ENCODE assay signal across 17 mouse cellular contexts in genomic region chr7:6814971-6815370, GRCm38 (mm10).
A peak's percentile ranks its signal among the peaks of the same experiment; 100 is the strongest.
DNase-seq lines count a peak whose midpoint lies in the region; ATAC-seq lines count a peak whose summit lies in the region.
"Had no signal": no experiment of that assay in that cellular context is flagged by ENCODE, and none has a peak within 500 bp of the region (broad histone marks: within the 10 kb centered on the region; RNA-seq: fewer than 3 reads in every experiment).

No protein-coding gene starts in this region.

- DNase-seq in heart, adult 8-10 months (ENCODE audit: low spot score) = no peak
- no peak for DNase-seq in neural tube, embryonic 10.5 days (ENCODE audit: extremely low spot score, low spot score)
- peak; percentile 39 for DNase-seq in forelimb bud, embryonic 11.5 days (ENCODE audit: low read depth, low spot score)
- no peak for DNase-seq in gastrocnemius, postnatal 25 days
- DNase-seq in testis, postnatal 14 days (ENCODE audit: low spot score) = no peak
- DNase-seq: adrenal gland, adult 2 months; cerebellum, adult 11-12 months; kidney, adult 8-10 months; layer of hippocampus, adult 9-11 months; lung, postnatal 14 days; right cerebral cortex, adult 18-20 months; spleen, adult 18-20 months; thymus, postnatal 25 days had no signal

- H3K9ac ChIP-seq in heart, embryonic 13.5 days = no peak overlapping the region
- no peak overlapping the region for H3K9ac ChIP-seq in neural tube, embryonic 13.5 days
- H3K9ac ChIP-seq: liver, embryonic 14.5 days had no signal

- no peaks in the 10 kb centered on the region for H3K36me3 ChIP-seq in heart, embryonic 13.5 days
- no peaks in the 10 kb centered on the region for H3K36me3 ChIP-seq in neural tube, embryonic 13.5 days

- H3K4me1 ChIP-seq in heart, embryonic 13.5 days = peaks cover 8% of the 10 kb centered on the region; the same call in 1 of the 2 replicates
- H3K4me1 ChIP-seq in neural tube, embryonic 13.5 days (replicated peaks) = peaks cover 34% of the 10 kb centered on the region

- H3K4me3 ChIP-seq in heart, embryonic 13.5 days = no peak overlapping the region
- no peak overlapping the region for H3K4me3 ChIP-seq in neural tube, embryonic 13.5 days

- H3K9me3 ChIP-seq in heart, embryonic 13.5 days = no peaks in the 10 kb centered on the region
- no peaks in the 10 kb centered on the region for H3K9me3 ChIP-seq in neural tube, embryonic 13.5 days

- ATAC-seq in heart, embryonic 13.5 days (ENCODE audit: extremely low read depth, insufficient number of reproducible peaks, low FRiP score, low TSS enrichment) = no peak
- ATAC-seq in neural tube, embryonic 13.5 days (ENCODE audit: low read depth) = no peak
- ATAC-seq: hindbrain, postnatal 0 days had no signal

- H3K27me3 ChIP-seq in heart, embryonic 13.5 days (replicated peaks) = no peaks in the 10 kb centered on the region
- no peaks in the 10 kb centered on the region for H3K27me3 ChIP-seq in neural tube, embryonic 13.5 days

- 50% methylated on average over 8 of the region's 8 CpGs for WGBS in heart, embryonic 13.5 days
- WGBS in neural tube, embryonic 13.5 days = 42% methylated on average over 8 of the region's 8 CpGs

- 0 out of 2 replicates have a peak overlapping the region, but pooled peaks have one; percentile 5 for H3K27ac ChIP-seq in heart, embryonic 13.5 days (replicated peaks)
- H3K27ac ChIP-seq in neural tube, embryonic 13.5 days (replicated peaks) = peak overlapping the region; percentile 25; the same call in 1 of the 2 replicates
- H3K27ac ChIP-seq: hindbrain, postnatal 0 days; liver, embryonic 14.5 days had no signal

- no peak overlapping the region for H3K4me2 ChIP-seq in heart, embryonic 13.5 days
- H3K4me2 ChIP-seq in neural tube, embryonic 13.5 days = no peak overlapping the region
